Mouse (Mus musculus) regulatory T cell (primary cell): ENCODE data around the gene Nucks1.

ENCODE experiments used
- in situ Hi-C: fragments of 300-600 bp; cut with MboI, MseI; formaldehyde crosslinking; loops from one replicate; pipeline ENCODE4 v1.15.1; 2025; ENCODE audit warnings: high pct_unique_total_duplicates

Nucks1 gene

DNA sequence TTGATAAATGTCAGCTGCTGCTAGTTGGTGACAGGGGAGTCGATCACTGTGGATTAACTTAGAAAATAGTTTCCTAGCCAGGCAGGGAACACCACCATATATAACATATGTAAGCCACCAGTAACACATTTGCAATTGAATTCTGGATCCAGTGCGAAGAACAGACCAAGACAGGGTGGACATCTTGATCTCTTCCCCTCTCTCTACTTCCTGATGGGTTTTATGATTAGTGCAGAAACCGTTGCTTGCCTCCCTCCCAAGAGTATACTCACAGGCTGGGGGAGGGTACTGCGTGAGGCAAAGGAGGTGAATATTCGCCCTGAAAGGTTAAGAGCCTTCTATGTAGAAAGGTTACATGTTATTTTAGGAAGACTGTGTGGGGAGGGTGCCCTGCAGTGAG, 55.5 kb downstream of the Nucks1 start:
- in situ Hi-C loops = no loop called here

- in situ Hi-C loops = no loop called here
Observed at GRCm38 (mm10) chr1:131967336-131967735, 57.0 kb downstream of the Nucks1 start.

DNA sequence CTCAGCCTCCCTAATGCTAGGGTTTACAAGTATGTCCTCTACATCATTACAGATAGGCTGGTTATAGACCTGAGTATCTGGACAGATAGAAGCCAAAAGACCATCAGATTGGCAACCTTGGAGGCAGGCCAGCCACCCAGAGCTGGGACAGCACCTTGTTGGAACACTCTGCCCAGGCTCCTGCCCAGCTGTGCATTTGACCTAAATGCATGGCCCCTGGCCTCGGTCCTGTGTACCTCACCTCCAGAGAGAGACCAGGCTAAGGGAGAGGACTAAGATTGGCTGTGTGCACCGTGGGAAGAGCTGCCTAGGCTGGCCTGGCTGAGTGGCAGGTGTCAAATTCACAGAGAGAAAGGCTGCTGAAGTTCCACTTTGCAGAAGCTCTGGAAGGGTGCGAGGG, 58.2 kb downstream of the Nucks1 start:
- in situ Hi-C loops = no loop called here

- in situ Hi-C loops = no loop called here
Observed at GRCm38 (mm10) chr1:131968983-131969382, 58.6 kb downstream of the Nucks1 start.

- in situ Hi-C loops = no loop called here
Observed at GRCm38 (mm10) chr1:131969825-131970224, 59.5 kb downstream of the Nucks1 start.

- in situ Hi-C loops = no loop called here
Observed at GRCm38 (mm10) chr1:131970322-131970660, 60.0 kb downstream of the Nucks1 start.

GRCm38 (mm10) chr1:131970661-131971520, 60.6 kb downstream of the Nucks1 start:
- in situ Hi-C loops = no loop called here

GRCm38 (mm10) chr1:131971771-131972497, 61.6 kb downstream of the Nucks1 start:
- in situ Hi-C loops = no loop called here

DNA sequence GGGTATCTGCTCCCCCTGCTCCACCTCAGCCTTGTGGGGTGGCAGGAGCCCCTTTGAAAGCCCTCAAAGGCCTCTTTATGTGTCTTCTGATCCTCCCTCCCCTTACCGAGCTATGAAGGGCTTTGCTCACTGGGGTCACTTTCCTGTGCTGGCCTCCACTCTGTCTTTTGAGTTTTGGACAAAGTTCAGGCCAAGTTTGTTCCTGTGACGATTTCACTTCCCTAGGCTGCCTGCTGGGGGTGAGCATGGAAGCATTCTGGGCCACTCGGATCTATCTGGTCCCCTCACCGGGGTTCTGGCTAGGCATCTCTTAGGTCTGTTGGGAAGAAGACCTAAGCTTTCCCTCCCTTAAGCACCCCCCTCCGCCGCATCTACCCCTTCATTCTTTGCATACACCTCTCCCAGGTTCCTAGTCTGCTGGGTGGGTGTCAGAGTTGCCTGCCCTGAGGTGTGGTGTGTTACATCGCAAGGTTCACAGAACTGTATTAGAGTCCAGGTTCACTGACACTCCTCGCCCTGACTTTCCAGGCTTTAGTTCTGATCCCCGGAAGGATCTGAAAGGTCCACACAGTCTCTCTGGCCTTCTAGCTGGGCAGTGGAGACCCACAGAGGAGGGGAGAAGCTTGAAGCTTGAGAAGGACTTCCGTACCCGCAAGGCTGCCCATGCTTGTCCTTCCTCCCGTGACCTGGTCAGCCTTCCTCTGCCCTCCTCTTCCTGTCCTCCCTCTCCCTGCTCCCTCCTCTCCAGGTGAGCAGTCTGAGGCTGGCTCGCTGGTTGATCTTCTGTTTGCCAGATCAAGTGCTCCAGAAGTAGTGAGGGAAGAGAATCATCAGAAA, 62.4 kb downstream of the Nucks1 start:
- in situ Hi-C loops = no loop called here

DNA sequence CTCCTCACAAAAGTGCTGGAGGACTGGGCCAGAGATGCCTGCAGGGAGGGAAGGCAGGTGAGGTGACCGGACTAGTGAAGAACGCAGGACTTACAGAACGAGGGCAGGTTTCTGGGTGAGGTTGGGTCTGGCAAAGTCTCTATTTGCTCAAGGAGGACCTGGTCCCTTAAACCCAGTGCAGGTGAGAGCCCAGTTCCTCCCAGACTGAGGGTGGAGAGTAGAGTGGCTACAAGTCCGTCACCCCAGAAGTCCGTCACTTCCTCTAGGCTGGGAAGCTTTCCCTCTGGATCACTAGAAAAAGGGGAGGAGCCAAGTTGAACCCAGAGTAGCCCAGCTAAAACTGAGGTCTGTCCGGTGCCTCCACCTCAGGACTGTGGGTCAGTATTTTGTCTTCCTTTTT, 63.7 kb downstream of the Nucks1 start:
- in situ Hi-C loops = no loop called here

GRCm38 (mm10) chr1:131976886-131977285, 66.6 kb downstream of the Nucks1 start:
- in situ Hi-C loops = no loop called here

DNA sequence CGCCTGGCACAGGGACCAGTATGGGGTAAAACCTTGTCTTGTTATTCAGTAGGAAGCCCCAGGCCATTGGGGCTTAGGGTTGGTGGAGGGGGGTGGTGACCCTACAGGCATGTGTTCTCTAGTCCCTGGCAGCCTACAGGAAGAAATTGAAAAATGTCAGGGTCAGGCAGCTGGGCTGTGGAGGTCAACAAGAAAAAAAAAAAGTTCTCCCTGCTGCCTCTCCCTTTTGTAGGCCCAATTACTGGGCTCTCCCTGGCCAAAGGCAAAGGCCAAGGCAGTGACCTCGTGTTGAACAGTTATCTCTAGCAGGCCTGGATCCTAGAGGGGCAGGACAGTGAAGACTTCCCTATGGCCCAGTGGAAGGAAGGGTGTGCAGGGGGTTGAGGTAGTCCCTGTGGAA, 70.1 kb downstream of the Nucks1 start:
- in situ Hi-C loops = loop anchor here (10.0 kb wide), 1 partner anchor 1096 kb away; the partner anchor contains the start of gene Il24

GRCm38 (mm10) chr1:131981378-131982013, 71.2 kb downstream of the Nucks1 start:
- in situ Hi-C loops = loop anchor here (10.0 kb wide), 1 partner anchor 1097 kb away; the partner anchor contains the start of gene Il24

GRCm38 (mm10) chr1:131982907-131983306, 72.6 kb downstream of the Nucks1 start:
- in situ Hi-C loops = loop anchor here (10.0 kb wide), 1 partner anchor 1098 kb away; the partner anchor contains the start of gene Il24

- in situ Hi-C loops = loop anchor here (10.0 kb wide), 1 partner anchor 1099 kb away; the partner anchor contains the start of gene Il24
Observed at GRCm38 (mm10) chr1:131983806-131984205, 73.5 kb downstream of the Nucks1 start.
